Mouse (Mus musculus) c-Kit-positive CD71-negative TER-119-negative erythroid progenitor cells, embryonic 14.5 days (primary cell): ENCODE measurements around the gene Zbtb45.

ENCODE experiments used
- DNase-seq: peaks from one replicate; pipeline ENCODE4 v3.0.0-alpha.2; 2013; ENCODE audit warnings: low read depth

Gene Zbtb45

DNA sequence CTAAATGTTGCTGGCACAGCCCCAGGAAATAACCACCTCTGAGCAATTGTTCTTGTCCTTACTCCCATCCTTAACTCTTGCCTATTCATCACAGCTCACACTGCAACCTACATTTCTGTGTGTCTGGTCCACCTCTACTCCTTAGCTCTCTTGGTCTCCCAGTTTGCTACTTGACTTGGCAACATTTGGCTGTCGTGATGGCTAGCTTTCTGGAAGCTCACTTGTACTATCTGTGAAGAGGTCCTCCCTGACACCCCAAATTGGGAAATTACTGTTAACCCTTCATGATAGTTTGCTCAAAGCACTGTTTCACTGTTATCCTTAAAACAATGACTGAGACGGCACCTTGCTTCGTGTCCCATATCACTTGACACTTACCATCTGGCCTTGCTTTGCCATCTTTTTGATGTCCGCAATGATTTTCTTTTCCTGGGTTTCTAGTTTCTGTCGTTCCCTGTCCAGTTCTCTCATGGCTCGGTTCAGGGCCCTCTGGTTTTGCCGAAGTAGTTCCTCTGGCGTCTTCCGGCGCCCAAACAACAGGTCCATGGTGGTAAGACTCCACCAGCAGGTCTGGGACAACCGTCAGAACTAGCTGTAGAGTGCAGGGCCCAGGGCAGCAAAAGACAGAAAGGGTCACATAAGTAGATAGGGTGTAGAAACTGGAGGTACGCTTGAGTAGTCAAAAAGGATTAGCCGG is 23.8 kb upstream of the Zbtb45 start:
- no peak for DNase-seq

DNA sequence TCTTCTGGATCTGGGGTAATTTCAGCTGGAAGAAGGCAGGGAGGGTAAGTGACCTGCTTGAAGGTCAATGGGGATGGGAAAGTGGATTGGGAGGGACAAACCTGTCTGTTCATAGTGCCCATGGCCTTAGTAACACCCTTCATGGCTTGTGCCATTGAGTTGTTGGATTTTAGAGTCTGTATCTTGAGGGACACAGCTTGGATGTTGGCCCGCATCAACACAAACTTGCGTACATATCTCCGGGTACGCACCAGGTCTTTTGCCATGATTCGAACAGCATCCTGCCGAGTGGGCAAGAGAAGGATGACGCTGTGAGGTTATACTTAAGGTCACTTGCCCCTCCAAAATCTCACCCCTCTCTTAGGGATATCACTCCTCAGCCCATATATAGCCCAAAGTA is 22.7 kb upstream of the Zbtb45 start:
- DNase-seq = no peak

DNA sequence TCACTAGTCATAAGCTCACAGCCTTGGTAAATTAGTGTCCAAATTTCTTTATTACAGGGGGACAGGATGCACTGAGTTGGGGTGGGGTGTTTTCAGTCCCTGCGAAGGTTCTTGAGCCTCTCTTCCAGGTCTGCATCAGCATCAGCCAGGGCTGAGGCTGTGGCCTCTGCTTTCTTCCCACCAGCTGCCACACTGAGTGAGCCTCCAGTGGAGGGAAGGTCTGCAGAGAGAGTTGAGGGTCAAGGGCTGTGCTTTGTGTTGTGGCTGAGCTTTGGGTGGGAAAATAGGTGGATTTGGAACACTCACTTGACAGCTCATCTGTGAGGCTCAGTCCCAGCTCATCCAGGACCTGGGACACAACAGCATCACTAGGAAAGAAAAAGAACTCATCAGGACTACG is 22.1 kb upstream of the Zbtb45 start:
- DNase-seq = no peak

DNA sequence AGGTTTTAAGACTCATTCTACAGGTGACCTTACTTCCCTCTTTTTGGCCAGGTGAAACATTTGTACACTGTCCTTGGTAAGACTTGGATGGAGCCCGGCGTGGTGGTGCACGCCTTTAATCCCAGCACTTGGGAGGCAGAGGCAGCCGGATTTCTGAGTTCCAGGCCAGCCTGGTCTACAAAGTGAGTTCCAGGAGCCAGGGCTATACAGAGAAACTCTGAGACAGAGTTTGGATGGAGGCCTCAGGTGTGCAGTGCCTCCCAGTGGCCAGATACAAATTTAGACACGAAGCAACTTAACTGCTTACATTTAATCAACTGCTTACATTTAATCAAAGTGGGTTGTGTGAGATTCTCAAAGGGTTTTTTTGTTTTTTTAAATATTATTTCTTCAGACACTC is 21.2 kb upstream of the Zbtb45 start:
- no peak for DNase-seq

DNA sequence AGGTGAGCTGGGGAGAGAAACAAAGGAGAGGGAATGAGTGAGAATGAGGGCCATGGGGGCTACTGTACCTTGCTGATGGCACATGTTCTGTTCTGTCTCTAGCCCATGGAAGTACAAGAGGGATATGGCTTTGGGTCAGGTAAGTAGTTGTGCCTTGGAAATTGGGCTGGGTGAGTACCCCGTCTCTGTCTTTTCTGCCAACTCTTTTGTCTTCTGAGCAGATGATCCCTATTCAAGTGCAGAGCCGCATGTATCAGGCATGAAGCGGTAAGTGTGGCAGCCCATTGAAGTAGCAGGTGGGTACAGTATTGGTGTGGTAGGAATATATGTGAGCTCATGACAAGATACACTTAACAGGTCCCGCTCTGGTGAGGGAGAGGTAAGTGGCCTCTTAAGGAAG is 19.2 kb upstream of the Zbtb45 start:
- DNase-seq = no peak

- no peak for DNase-seq
These were observed 15.8 kb upstream of the Zbtb45 start for GRCm38 (mm10) chr7:13025511-13026112.

GRCm38 (mm10) chr7:13024805-13025204 is 15.0 kb upstream of the Zbtb45 start:
- no peak for DNase-seq

DNA sequence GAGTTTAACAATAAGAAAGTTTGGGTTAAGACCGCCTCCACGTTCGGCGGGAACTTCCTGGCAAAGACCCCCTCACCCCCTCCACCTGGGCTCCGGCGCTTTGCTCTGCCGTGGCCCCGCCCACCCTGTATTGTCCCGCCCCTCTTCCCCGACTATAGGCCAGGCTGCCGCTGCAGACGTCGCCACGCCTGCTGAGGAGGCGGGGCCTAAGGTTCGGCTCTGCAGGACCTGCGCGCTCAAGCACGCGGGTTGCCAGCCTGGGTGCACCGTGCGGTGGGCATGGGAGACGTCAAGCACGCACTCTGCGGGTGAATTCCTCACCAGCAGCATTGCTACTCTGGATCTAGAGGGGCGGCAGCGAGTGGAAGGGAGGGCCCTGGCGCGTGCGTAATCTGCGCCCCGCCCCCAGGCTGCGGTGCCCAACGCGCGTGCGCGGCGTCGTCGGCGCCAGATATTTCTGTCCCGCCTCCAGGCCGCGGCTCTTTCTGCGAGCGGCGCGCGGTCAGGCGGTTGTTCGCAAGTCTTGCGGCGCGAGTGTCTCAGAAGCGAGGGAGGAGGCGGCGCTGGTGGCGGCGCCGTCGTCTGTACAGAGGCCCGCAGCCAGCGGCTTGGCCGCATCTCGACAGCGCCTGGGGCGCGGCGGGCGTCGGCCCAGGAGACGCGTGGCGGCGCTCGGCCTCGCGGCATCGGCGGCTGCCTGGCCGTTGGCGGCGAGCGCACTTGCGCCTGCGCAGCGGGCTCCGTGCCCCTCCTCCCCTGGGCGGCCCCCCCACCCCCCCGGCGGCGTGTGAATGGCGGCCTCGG is 14.3 kb upstream of the Zbtb45 start:
- DNase-seq = peak; percentile 82

GRCm38 (mm10) chr7:13022773-13023535 is 13.1 kb upstream of the Zbtb45 start:
- peak; percentile 81 for DNase-seq

- no peak for DNase-seq
These were observed 5.4 kb upstream of the Zbtb45 start for GRCm38 (mm10) chr7:13015217-13015616.

- no peak for DNase-seq
These were observed 4.5 kb upstream of the Zbtb45 start for GRCm38 (mm10) chr7:13014275-13014839.

- DNase-seq = no peak
These were observed 3.8 kb upstream of the Zbtb45 start for GRCm38 (mm10) chr7:13013671-13014070.

DNA sequence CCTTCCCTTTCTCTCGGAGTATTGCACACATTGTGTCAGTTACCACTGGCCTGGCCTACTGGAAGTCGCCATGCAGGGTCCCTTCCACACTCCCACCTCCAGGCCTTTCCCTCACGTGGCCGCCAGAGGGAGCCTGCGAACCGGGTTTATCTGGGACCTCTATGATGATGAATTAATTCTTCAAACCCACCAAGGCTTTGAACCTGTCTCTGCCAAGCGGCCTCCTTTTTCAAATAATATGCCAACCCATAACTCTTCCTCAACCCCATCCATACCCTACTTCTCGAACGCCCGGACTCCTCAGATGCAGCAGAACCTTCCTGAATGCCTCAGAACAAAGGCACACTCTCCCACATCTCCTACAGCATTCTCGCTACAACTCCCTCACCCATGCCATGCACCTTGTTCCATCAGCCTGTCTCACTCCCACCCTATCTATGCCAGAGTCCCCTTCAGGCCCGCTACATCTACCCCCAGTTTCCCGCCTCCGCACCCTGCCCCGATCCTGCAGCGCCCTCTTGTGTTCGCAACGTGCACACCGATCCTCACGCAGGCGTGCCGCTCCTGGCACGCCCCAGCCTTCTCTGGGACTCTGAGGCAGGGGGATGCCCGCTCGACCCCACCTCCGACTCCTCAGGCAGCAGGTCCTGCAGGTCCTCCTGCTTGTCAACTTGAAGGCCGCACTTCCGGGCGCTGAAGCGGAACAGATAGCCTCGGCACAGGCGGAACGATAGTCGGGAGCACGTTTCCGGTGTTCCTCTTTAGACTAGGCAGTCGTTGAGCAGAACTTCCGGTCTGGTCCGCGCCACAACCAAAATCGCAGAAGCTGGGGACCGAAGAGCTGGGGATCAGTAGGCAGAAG is 460 bp downstream of the Zbtb45 start:
- peak; percentile 89 for DNase-seq

- DNase-seq = no peak
These were observed 2.3 kb downstream of the Zbtb45 start for GRCm38 (mm10) chr7:13007341-13008092.

GRCm38 (mm10) chr7:13006531-13006930 is 3.3 kb downstream of the Zbtb45 start:
- no peak for DNase-seq

GRCm38 (mm10) chr7:13006011-13006410 is 3.8 kb downstream of the Zbtb45 start:
- no peak for DNase-seq

- DNase-seq = no peak
These were observed 6.5 kb downstream of the Zbtb45 start for GRCm38 (mm10) chr7:13003380-13003779.

DNA sequence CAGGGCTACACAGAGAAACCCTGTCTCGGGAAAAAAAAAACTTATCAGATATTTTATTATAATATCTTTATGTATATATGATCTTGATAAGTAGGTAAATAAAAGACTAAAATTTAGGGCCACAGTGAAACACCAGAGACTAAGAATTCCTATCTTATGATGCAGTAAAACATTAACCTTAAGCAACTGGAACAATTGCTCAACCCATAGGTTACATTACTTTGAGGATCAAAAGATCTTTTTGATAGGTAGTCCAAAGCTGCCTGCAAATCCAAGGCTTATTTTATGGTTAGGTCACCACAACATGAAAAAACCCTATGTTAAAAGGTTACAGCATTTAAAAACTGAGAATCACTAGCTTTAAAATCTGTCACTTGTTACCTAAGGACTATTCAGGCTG is 8.2 kb downstream of the Zbtb45 start:
- DNase-seq = no peak

GRCm38 (mm10) chr7:12998851-12999250 is 11.0 kb downstream of the Zbtb45 start, which contains the start of gene Trim28:
Gene Trim28 (plus strand): TSS chr7:12999114.
- DNase-seq = no peak

DNA sequence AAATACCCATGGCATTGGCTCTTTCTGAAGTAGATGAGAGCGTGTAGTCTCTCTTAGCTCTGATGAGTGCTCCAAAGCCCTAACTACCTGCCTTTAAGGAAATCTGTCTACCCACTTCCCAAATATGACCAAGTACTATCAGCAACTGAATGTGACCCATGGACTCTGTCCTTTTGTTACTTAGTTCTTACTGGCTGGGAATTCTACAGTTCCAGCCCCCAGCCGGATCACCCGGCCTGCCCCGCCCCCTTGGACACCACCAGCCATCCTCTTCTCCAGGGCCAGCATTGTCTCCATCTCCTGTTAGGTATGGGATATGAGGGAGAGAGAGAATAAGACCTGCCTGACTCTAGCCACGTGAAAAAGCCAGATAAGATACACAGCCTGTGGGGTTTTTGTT is 11.8 kb downstream of the Zbtb45 start, which contains the start of gene Slc27a5:
Gene Slc27a5 (minus strand): TSS at position 140 of the 400 bp plus-strand sequence.
- DNase-seq = no peak
